Mouse (Mus musculus) heart, adult 2 months (tissue): Measurements from ENCODE around the gene Cisd1. TPM values are rescaled to one million over a fixed set of nuclear protein-coding genes. Genes with fewer than 3 reads are reported as not detected.

Experiments used
- DNase-seq, 2 experiments: peaks; one replicate each; pipeline ENCODE4 v3.0.0; 2021
- H3K27ac ChIP-seq: fragments of 200-600 bp; 2 replicates; pipeline ENCODE4 v1.8.1; 2022
- H3K27me3 ChIP-seq: fragments of 200-500 bp; 2 replicates; pipeline ENCODE4 v1.6.1; 2012; ENCODE audit warnings: mild to moderate bottlenecking, low read length, inconsistent platforms, mixed read lengths; ENCODE audit not compliant: control insufficient read depth, insufficient read depth
- H3K36me3 ChIP-seq: fragments of 200-500 bp; 2 replicates; pipeline ENCODE4 v1.6.1; 2012; ENCODE audit warnings: low read length, inconsistent platforms; ENCODE audit not compliant: control insufficient read depth, insufficient read depth
- H3K4me1 ChIP-seq: fragments of 200-500 bp; 2 replicates; pipeline ENCODE4 v1.6.1; 2011; ENCODE audit warnings: low read length; ENCODE audit not compliant: control insufficient read depth, insufficient read depth
- H3K4me3 ChIP-seq: fragments of 200-600 bp; 2 replicates; pipeline ENCODE4 v1.8.1; 2022
- H3K79me2 ChIP-seq: fragments of 200-500 bp; replicated peaks from 2 replicates; pipeline ENCODE4 v1.6.1; 2012; ENCODE audit warnings: mild to moderate bottlenecking, inconsistent platforms, low read length, moderate library complexity, mixed read lengths; ENCODE audit not compliant: control insufficient read depth, insufficient read depth
- H3K9ac ChIP-seq: fragments of 200-500 bp; 2 replicates; pipeline ENCODE4 v1.6.1; 2012; ENCODE audit warnings: low read depth, mild to moderate bottlenecking, control low read depth, inconsistent platforms, low read length, mixed read lengths
- CTCF ChIP-seq: fragments of 200-600 bp; IDR thresholded peaks from 2 replicates; pipeline ENCODE4 v1.8.1; 2022; ENCODE audit warnings: antibody characterized with exemption, mild to moderate bottlenecking, moderate library complexity
- EP300 ChIP-seq: fragments of 200-500 bp; IDR thresholded peaks from 2 replicates; pipeline ENCODE4 v1.6.1; 2011; ENCODE audit warnings: low read depth, low read length, control low read depth; ENCODE audit not compliant: insufficient read depth
- POLR2A ChIP-seq: fragments of 200-500 bp; IDR thresholded peaks from 2 replicates; pipeline ENCODE4 v1.6.1; 2011; ENCODE audit warnings: mild to moderate bottlenecking, low read depth, low read length, control low read depth; ENCODE audit not compliant: insufficient read depth
- whole genome bisulfite sequencing: fragments of 180-500 bp; shearing (Covaris S2); methylation state at CpG from one replicate; pipeline ENCODE4 v1.1.7; 2018; 5-methylcytosine and 5-hydroxymethylcytosine counted together
- intact Hi-C: fragments of 180-260 bp; cut with DNase I; formaldehyde crosslinking; loops from one replicate; pipeline ENCODE4 v1.15.1; 2025
- polyA plus RNA-seq: library from polyadenylated mRNA; depleted of rRNA; stranded (reverse); fragments of >200 nt; gene quantifications from 2 replicates; pipeline ENCODE4 v1.2.3, GENCODE M21; 2012
- total RNA-seq, 2 experiments: library from RNA; stranded (reverse); gene quantifications; 2 replicates each; pipeline ENCODE4 v1.2.3; 2021

Cisd1 gene
- total and polyA plus RNA-seq, 3 experiments = 203 to 338 (median 295) TPM

DNA sequence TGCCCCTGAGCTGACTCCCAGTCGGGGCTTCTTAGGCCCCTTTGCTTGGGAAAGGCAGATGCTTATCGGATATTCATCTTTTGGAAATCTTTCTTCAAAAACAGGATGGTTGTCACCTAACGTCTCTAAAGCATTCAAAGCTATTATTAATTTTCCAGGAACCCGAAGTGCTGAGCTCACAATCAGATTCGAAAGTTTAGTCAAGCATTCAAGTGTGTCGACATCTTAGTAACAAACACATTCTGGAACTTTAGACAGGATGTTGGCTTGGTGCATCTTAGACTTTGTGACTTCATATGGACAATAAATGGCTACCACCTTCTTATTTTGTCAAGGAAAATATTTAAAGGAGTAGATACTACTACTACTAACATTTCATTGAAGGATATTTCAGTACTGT, 16.4 kb downstream of the Cisd1 start:
- Histone ChIP-seq H3K36me3 (no peaks in the 10 kb centered on the region), H3K27me3 (no peaks in the 10 kb centered on the region), H3K79me2 (no peaks in the 10 kb centered on the region), H3K9ac (no peak overlapping the region), H3K27ac (no peak overlapping the region), H3K4me3 (no peak overlapping the region), H3K4me1 (no peaks in the 10 kb centered on the region)
- WGBS = 69% methylated on average over 6 of the region's 6 CpGs
- no peak for TF ChIP-seq CTCF
- no peak for TF ChIP-seq EP300
- no peak for TF ChIP-seq POLR2A
- DNase-seq = no peak
- intact Hi-C loops = loop anchor here (5.0 kb wide), 1 partner anchor 39 kb away; no protein-coding TSS in a partner anchor

DNA sequence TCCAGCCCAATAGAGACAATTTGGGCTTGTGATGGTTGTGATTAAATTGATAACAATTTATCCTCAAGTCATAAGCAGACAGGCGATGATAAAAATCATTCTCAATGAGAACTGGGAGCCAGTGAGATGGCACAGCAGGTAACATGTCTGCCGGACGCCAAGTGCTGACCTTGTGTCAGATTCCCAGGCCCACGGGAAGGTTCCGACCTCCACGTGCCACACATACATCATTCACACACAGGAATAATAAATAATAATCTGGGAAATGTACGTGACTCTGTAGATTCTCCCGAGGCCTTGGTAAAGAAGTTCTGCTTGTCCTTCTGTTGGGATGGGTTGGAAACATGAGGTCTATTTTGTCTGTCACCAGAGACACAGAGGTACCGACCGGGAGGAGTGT, 17.4 kb downstream of the Cisd1 start:
- Histone ChIP-seq H3K27ac (no peak overlapping the region), H3K27me3 (no peaks in the 10 kb centered on the region), H3K36me3 (no peaks in the 10 kb centered on the region), H3K4me3 (no peak overlapping the region), H3K4me1 (no peaks in the 10 kb centered on the region), H3K79me2 (no peaks in the 10 kb centered on the region), H3K9ac (no peak overlapping the region)
- intact Hi-C loops = loop anchor here (1.0 to 5.0 kb wide), 2 partner anchors 40 to 74 kb away; no protein-coding TSS in a partner anchor
- DNase-seq = no peak
- WGBS = 88% methylated on average over 10 of the region's 10 CpGs
- TF ChIP-seq CTCF = no peak
- TF ChIP-seq EP300 = no peak
- no peak for TF ChIP-seq POLR2A

DNA sequence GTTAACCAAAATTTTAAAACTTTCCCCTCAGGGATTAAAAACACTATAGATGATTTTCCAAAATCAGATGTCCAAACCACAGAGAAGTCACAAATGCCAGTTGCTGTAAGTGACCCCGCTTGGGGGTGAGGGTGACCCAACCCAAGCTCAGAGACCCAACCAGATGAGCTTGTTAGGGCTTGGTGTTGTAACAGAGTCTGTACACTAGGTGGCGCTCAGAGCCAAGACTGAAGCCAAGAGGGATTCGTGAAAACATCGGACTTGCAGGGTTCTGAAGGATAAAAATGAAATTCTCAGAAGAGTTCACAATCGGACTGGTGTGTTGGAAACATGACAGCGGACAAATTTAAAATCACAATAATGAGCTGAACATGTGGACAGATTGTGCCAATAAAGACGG, 18.0 kb downstream of the Cisd1 start:
- Histone ChIP-seq H3K27me3 (no peaks in the 10 kb centered on the region), H3K36me3 (no peaks in the 10 kb centered on the region), H3K4me1 (no peaks in the 10 kb centered on the region), H3K79me2 (no peaks in the 10 kb centered on the region), H3K4me3 (no peak overlapping the region), H3K27ac (no peak overlapping the region), H3K9ac (no peak overlapping the region)
- WGBS = 9% methylated on average over 7 of the region's 7 CpGs
- peak; percentile 60 to 76 for DNase-seq
- no peak; the same call in 1 of the 2 replicates for TF ChIP-seq CTCF
- peak; percentile 85; the same call in 1 of the 2 replicates for TF ChIP-seq EP300
- TF ChIP-seq POLR2A = no peak
- intact Hi-C loops = loop anchor here (1.0 to 5.0 kb wide), 2 partner anchors 41 to 75 kb away; no protein-coding TSS in a partner anchor

DNA sequence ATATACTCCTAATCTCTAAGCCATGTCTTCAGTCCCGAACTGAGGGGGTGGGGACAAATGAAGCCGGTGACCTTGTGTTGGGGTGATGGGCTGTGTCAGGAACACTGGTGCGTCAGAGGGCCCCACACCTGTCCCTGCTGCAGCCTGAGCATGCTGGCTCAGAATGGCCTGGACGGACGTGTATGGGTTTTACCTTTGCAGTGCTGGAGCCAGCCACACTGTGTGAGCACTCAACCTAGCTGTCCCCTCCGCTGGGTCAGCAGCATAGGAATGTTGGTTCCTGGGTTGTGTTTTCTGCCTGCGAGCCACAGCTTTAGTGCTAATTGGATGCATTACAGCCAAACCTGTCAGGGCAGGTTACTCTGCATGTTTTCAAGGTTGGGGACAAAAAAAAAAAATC, 18.6 kb downstream of the Cisd1 start:
- Histone ChIP-seq H3K9ac (no peak overlapping the region), H3K79me2 (no peaks in the 10 kb centered on the region), H3K4me3 (no peak overlapping the region), H3K27me3 (no peaks in the 10 kb centered on the region), H3K4me1 (no peaks in the 10 kb centered on the region), H3K36me3 (no peaks in the 10 kb centered on the region), H3K27ac (no peak overlapping the region)
- no peak for DNase-seq
- 71% methylated on average over 7 of the region's 7 CpGs for WGBS
- TF ChIP-seq POLR2A (no peak), CTCF (no peak), EP300 (no peak)
- intact Hi-C loops = loop anchor here (5.0 kb wide), 1 partner anchor 41 kb away; no protein-coding TSS in a partner anchor

DNA sequence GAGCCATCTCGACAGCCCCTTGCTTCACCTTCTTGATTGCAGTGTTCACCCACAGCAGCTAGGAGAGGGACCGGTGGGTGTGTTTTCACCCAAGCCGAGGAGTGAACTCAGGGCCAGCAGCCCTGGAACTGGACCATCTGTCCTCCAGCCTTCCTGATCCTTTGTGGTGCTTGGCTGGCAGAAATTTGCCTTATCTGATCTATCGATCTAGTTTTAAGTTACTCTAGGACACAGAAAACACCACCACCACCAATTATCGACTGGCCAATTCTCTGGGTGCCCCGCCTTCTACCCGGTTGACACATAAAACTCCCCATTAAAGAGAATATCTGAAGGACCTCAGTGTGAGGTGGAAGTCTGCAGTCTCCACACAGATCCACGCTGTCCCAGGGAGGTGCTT, 21.1 kb downstream of the Cisd1 start:
- 77% methylated on average over 8 of the region's 8 CpGs for WGBS
- no peaks in the 10 kb centered on the region for H3K4me1 ChIP-seq
- H3K9ac ChIP-seq = no peak overlapping the region
- TF ChIP-seq EP300 (no peak), CTCF (no peak), POLR2A (no peak)
- no peak for DNase-seq
- no peak overlapping the region for H3K27ac ChIP-seq
- no peaks in the 10 kb centered on the region for H3K79me2 ChIP-seq
- intact Hi-C loops = no loop called here
- no peaks in the 10 kb centered on the region for H3K27me3 ChIP-seq
- H3K4me3 ChIP-seq = no peak overlapping the region
- no peaks in the 10 kb centered on the region for H3K36me3 ChIP-seq

DNA sequence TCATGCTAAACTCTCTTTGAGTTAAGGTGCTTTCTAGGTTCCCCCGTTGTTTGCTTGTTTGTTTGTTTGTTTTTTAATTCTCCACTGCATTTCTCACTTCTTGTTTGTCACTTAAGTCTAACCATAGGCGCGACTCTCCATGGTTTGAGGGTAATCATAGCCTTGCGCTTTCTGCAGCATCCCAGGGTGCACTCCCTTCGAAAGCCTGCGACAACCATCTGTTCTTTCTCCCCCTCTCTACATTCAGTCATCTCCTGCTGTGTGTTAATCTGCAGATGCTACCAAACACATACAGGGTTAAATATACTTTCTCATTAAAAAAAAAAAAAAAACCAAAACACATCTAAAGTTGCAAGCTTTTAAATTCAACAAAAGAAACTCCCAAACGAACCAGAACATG, 28.3 kb downstream of the Cisd1 start:
- no peaks in the 10 kb centered on the region for H3K36me3 ChIP-seq
- H3K27ac ChIP-seq = no peak overlapping the region
- no peak for TF ChIP-seq POLR2A
- TF ChIP-seq EP300 = no peak
- no peak for TF ChIP-seq CTCF
- H3K4me3 ChIP-seq = no peak overlapping the region
- H3K79me2 ChIP-seq = no peaks in the 10 kb centered on the region
- DNase-seq = no peak
- H3K27me3 ChIP-seq = no peaks in the 10 kb centered on the region
- intact Hi-C loops = no loop called here
- no peak overlapping the region for H3K9ac ChIP-seq
- H3K4me1 ChIP-seq = no peaks in the 10 kb centered on the region
- 55% methylated on average over 7 of the region's 7 CpGs for WGBS
